Mouse (Mus musculus) bone marrow macrophage, adult 2 months (primary cell): ENCODE data around the gene Gnat2.

Experiments
- CTCF ChIP-seq: IDR thresholded peaks from 2 replicates; pipeline ENCODE4 v1.5.1; 2012; ENCODE audit warnings: low read depth, mild to moderate bottlenecking, low read length, moderate library complexity
- POLR2A ChIP-seq: IDR thresholded peaks from 2 replicates; pipeline ENCODE4 v1.6.1; 2012; ENCODE audit warnings: mild to moderate bottlenecking, low read depth, low read length, borderline replicate concordance

DNA sequence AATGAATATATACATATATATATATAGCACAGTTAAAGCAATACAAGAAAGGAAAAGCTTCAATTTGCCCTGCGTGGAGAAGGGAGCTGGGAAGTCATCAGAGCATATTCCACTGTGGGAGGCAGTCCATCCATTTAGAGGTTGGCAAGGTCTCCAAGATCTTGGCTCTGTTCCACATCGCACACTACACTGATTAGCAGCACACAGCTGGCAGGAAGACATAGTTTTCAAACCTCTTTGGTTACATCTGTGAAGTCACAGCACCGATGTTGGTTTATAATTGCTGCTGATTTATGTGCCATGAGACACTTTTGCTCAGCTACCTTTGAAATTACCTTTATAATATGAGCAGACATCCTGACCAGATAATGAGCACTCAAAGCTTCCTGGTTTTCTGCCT is 44.3 kb upstream of the Gnat2 start:
- TF ChIP-seq POLR2A (no peak), CTCF (no peak)
